ENCODE assay signal across 10 mouse cellular contexts in the genomic region with DNA sequence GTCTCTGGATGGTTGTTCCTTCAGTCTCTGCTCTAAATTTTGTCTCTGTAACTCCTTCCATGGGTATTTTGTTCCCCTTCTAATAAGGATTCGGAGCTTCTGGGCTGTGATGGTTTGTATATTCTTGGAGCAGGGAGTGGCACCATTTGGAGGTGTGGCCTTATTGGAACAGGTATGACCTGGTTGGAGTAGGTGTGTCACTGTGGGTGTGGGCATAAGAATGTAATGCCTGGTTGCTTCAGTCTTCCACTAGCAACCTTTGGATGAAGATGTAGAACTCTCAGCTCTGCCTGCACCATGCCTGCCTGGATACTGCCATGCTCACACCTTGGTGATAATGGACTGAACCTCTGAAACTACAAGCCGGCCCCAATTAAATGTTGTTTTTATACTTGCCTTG. TPM values are rescaled to one million over a fixed set of nuclear protein-coding genes. Genes with fewer than 3 reads are reported as not detected.
"Had no signal": no experiment of that assay in that cellular context is flagged by ENCODE, and none has a peak within 500 bp of the region (broad histone marks: within the 10 kb centered on the region; RNA-seq: fewer than 3 reads in every experiment).

No protein-coding gene starts in this region.

RNA-seq across cellular contexts. Expression of gene Npc1l1, which starts 24.7 kb away (rescaled TPM):
- polyA plus RNA-seq: limb, embryonic 11.5 days; limb, embryonic 12.5 days; liver, postnatal 0 days; lung, embryonic 14.5 days; lung, embryonic 16.5 days; lung, postnatal 0 days; midbrain, embryonic 10.5 days; midbrain, embryonic 11.5 days; midbrain, embryonic 12.5 days; midbrain, embryonic 14.5 days had no signal
